Mouse (Mus musculus): ENCODE data around the gene Adgrg1.

DNA sequence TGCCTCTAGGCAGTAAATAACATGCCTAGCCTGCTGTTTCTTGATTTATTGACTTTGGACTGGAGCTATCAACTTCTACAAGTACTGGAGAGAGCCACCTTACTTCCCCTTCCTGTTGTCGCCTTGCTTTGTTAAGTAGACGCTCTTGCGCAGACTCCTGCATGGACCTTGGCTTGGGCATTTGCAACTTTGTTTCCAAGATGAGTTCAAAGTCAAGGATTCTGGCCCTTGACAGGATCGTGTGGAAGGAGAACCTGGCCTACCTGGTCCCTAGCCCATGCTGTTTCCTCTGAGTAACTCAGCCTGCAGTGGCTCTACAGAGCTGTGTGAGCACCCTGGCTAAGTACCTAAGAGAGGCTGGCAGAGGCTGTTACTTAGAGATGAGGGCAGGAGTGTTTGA lies 7.5 kb upstream of the Adgrg1 start:
- TF ChIP-seq POLR2A (IDR thresholded peaks at IDR 0.05; ENCODE audit: control insufficient read depth, extremely low read depth, insufficient read depth, low read length, poor library complexity), result no peak
- no peak for TF ChIP-seq CTCF (IDR thresholded peaks at IDR 0.05; ENCODE audit: borderline replicate concordance, control insufficient read depth, extremely low read depth, insufficient read depth, low read length, poor library complexity)

All from thymus, adult 2 months (tissue).